Mouse (Mus musculus) cortical plate, adult 2 months (tissue): ENCODE results near the gene Ebf1.

Experiments
- CTCF ChIP-seq: fragments of 200-500 bp; IDR thresholded peaks from 2 replicates; pipeline ENCODE4 v1.5.1; 2011; ENCODE audit warnings: mild to moderate bottlenecking, control low read depth, low read length; ENCODE audit not compliant: insufficient read depth; ENCODE audit errors: extremely low read depth
- POLR2A ChIP-seq: fragments of 200-500 bp; IDR thresholded peaks from 2 replicates; pipeline ENCODE4 v1.6.1; 2011; ENCODE audit warnings: mild to moderate bottlenecking, low read length, control low read depth; ENCODE audit not compliant: insufficient read depth; ENCODE audit errors: extremely low read depth

GRCm38 (mm10) chr11:44851874-44852273, 234.8 kb downstream of the Ebf1 start:
- TF ChIP-seq CTCF (no peak), POLR2A (no peak)
